Mouse (Mus musculus): ENCODE results near the gene Anp32a.

Anp32a gene

GRCm38 (mm10) chr9:62341123-62341486 lies at the start of gene Anp32a:
Gene Anp32a, plus strand, starts transcription at chr9:62341293.
- peak; percentile 98 for DNase-seq

GRCm38 (mm10) chr9:62295006-62295698 lies 45.9 kb upstream of the Anp32a start:
- peak; percentile 30 to 36 for DNase-seq

GRCm38 (mm10) chr9:62296891-62297290 lies 44.2 kb upstream of the Anp32a start:
- DNase-seq: no peak

- no peak for DNase-seq
Observed at GRCm38 (mm10) chr9:62315556-62315955, 25.5 kb upstream of the Anp32a start.

GRCm38 (mm10) chr9:62318729-62319128 lies 22.4 kb upstream of the Anp32a start:
- no peak for DNase-seq

GRCm38 (mm10) chr9:62323816-62324215 lies 17.3 kb upstream of the Anp32a start:
- DNase-seq: no peak

- DNase-seq: no peak
Observed at GRCm38 (mm10) chr9:62325965-62326364, 15.1 kb upstream of the Anp32a start.

GRCm38 (mm10) chr9:62334298-62334825 lies 6.7 kb upstream of the Anp32a start:
- no peak for DNase-seq

- no peak for DNase-seq
Observed at GRCm38 (mm10) chr9:62335396-62335795, 5.7 kb upstream of the Anp32a start.

GRCm38 (mm10) chr9:62337924-62338635 lies 3.0 kb upstream of the Anp32a start:
- DNase-seq: no peak

GRCm38 (mm10) chr9:62338636-62339191 lies 2.4 kb upstream of the Anp32a start:
- DNase-seq: no peak

GRCm38 (mm10) chr9:62340301-62341122 lies 581 bp upstream of the Anp32a start:
- DNase-seq: no peak

GRCm38 (mm10) chr9:62341701-62342440 lies 778 bp downstream of the Anp32a start:
- DNase-seq: peak; percentile 31 to 52

GRCm38 (mm10) chr9:62342441-62343191 lies 1.5 kb downstream of the Anp32a start:
- DNase-seq: peak; percentile 42 to 43

- DNase-seq: peak; percentile 73 to 81
Observed at GRCm38 (mm10) chr9:62343192-62343903, 2.3 kb downstream of the Anp32a start.

- DNase-seq: peak; percentile 54 to 63
Observed at GRCm38 (mm10) chr9:62343904-62344491, 2.9 kb downstream of the Anp32a start.

GRCm38 (mm10) chr9:62344545-62344944 lies 3.5 kb downstream of the Anp32a start:
- DNase-seq: peak; percentile 78 to 88

- DNase-seq: no peak
Observed at GRCm38 (mm10) chr9:62345081-62345481, 4.0 kb downstream of the Anp32a start.

- no peak for DNase-seq
Observed at GRCm38 (mm10) chr9:62345633-62346387, 4.7 kb downstream of the Anp32a start.

GRCm38 (mm10) chr9:62346388-62346679 lies 5.2 kb downstream of the Anp32a start:
- DNase-seq: no peak

Measured in thymus, adult 18-20 months (tissue).